Mouse (Mus musculus) ES-Bruce4 (cell line): ENCODE measurements around the gene Itgb8. TPM values are rescaled to one million over a fixed set of nuclear protein-coding genes. Genes with fewer than 3 reads are reported as not detected.

ENCODE experiments used
- H3K27ac ChIP-seq: 2 replicates; pipeline ENCODE4 v1.5.1; 2012; ENCODE audit warnings: low read length, inconsistent platforms; ENCODE audit not compliant: insufficient read depth
- H3K27me3 ChIP-seq: 2 replicates; pipeline ENCODE4 v1.6.1; 2012; ENCODE audit warnings: mild to moderate bottlenecking, low read length, inconsistent platforms; ENCODE audit not compliant: control insufficient read depth, poor library complexity, insufficient read depth, severe bottlenecking
- H3K36me3 ChIP-seq: 2 replicates; pipeline ENCODE4 v1.6.1; 2012; ENCODE audit warnings: inconsistent platforms, mild to moderate bottlenecking, low read length, moderate library complexity; ENCODE audit not compliant: control insufficient read depth, poor library complexity, insufficient read depth, severe bottlenecking
- H3K4me1 ChIP-seq: one replicate; pipeline ENCODE4 v1.8.1; 2011; ENCODE audit warnings: low read length; ENCODE audit not compliant: control insufficient read depth, insufficient read depth
- H3K4me3 ChIP-seq: 2 replicates; pipeline ENCODE4 v1.5.1; 2011; ENCODE audit warnings: low read depth, mild to moderate bottlenecking, low read length
- H3K9ac ChIP-seq: 2 replicates; pipeline ENCODE4 v1.6.1; 2012; ENCODE audit warnings: low read depth, mild to moderate bottlenecking, inconsistent platforms; ENCODE audit not compliant: poor library complexity, severe bottlenecking
- H3K9me3 ChIP-seq: replicated peaks from 2 replicates; pipeline ENCODE4 v1.6.1; 2012; ENCODE audit warnings: mild to moderate bottlenecking, low read length, inconsistent platforms; ENCODE audit not compliant: control insufficient read depth, poor library complexity, insufficient read depth, severe bottlenecking
- CTCF ChIP-seq: IDR thresholded peaks from one replicate; pipeline ENCODE4 v1.8.1; 2011; ENCODE audit warnings: low read depth, low read length
- EP300 ChIP-seq: IDR thresholded peaks from 2 replicates; pipeline ENCODE4 v1.6.1; 2011; ENCODE audit warnings: low read depth, low read length; ENCODE audit not compliant: insufficient read depth
- POLR2A ChIP-seq: IDR thresholded peaks from one replicate; pipeline ENCODE4 v1.8.1; 2011; ENCODE audit warnings: low read length; ENCODE audit not compliant: insufficient read depth
- polyA plus RNA-seq: library from polyadenylated mRNA; stranded (reverse); fragments of >200 nt; gene quantifications from 2 replicates; pipeline ENCODE4 v1.2.4, GENCODE M21; 2011; ENCODE audit warnings: low read depth; ENCODE audit not compliant: missing spikeins, insufficient read depth, insufficient read length

The Itgb8 gene
- polyA plus RNA-seq, 1 experiment: 1.2 TPM

GRCm38 (mm10) chr12:119150956-119151355 lies 87.6 kb downstream of the Itgb8 start:
- TF ChIP-seq CTCF (no peak), POLR2A (no peak), EP300 (no peak)
- H3K9ac ChIP-seq: no peak overlapping the region
- no peaks in the 10 kb centered on the region for H3K27me3 ChIP-seq
- H3K36me3 ChIP-seq: no peaks in the 10 kb centered on the region
- H3K9me3 ChIP-seq: no peaks in the 10 kb centered on the region
- no peak overlapping the region for H3K27ac ChIP-seq
- no peaks in the 10 kb centered on the region for H3K4me1 ChIP-seq
- H3K4me3 ChIP-seq: no peak overlapping the region

- Histone ChIP-seq H3K4me1 (no peaks in the 10 kb centered on the region), H3K27me3 (no peaks in the 10 kb centered on the region), H3K9ac (no peak overlapping the region), H3K36me3 (no peaks in the 10 kb centered on the region), H3K27ac (no peak overlapping the region), H3K4me3 (no peak overlapping the region), H3K9me3 (no peaks in the 10 kb centered on the region)
- TF ChIP-seq POLR2A (no peak), EP300 (no peak), CTCF (no peak)
Measured at GRCm38 (mm10) chr12:119147753-119148152, 90.8 kb downstream of the Itgb8 start.

- H3K4me3 ChIP-seq: no peak overlapping the region
- no peaks in the 10 kb centered on the region for H3K9me3 ChIP-seq
- no peaks in the 10 kb centered on the region for H3K27me3 ChIP-seq
- H3K9ac ChIP-seq: no peak overlapping the region
- no peaks in the 10 kb centered on the region for H3K36me3 ChIP-seq
- H3K27ac ChIP-seq: no peak overlapping the region
- TF ChIP-seq EP300 (no peak), CTCF (no peak), POLR2A (no peak)
- no peaks in the 10 kb centered on the region for H3K4me1 ChIP-seq
Measured at GRCm38 (mm10) chr12:119146031-119146430, 92.6 kb downstream of the Itgb8 start.

GRCm38 (mm10) chr12:119137946-119138345 lies 100.7 kb downstream of the Itgb8 start:
- no peak overlapping the region for H3K27ac ChIP-seq
- no peak overlapping the region for H3K9ac ChIP-seq
- H3K4me1 ChIP-seq: no peaks in the 10 kb centered on the region
- no peaks in the 10 kb centered on the region for H3K36me3 ChIP-seq
- TF ChIP-seq CTCF: no peak
- TF ChIP-seq POLR2A: no peak
- no peak for TF ChIP-seq EP300
- no peaks in the 10 kb centered on the region for H3K27me3 ChIP-seq
- H3K9me3 ChIP-seq: no peaks in the 10 kb centered on the region
- H3K4me3 ChIP-seq: no peak overlapping the region

- no peaks in the 10 kb centered on the region for H3K4me1 ChIP-seq
- TF ChIP-seq POLR2A (no peak), EP300 (no peak), CTCF (no peak)
- H3K27ac ChIP-seq: no peak overlapping the region
- H3K9me3 ChIP-seq: no peaks in the 10 kb centered on the region
- no peak overlapping the region for H3K9ac ChIP-seq
- no peaks in the 10 kb centered on the region for H3K36me3 ChIP-seq
- no peaks in the 10 kb centered on the region for H3K27me3 ChIP-seq
- no peak overlapping the region for H3K4me3 ChIP-seq
Measured at GRCm38 (mm10) chr12:119113522-119114135, 125.0 kb downstream of the Itgb8 start.

GRCm38 (mm10) chr12:119110091-119110490 lies 128.5 kb downstream of the Itgb8 start:
- Histone ChIP-seq H3K9me3 (no peaks in the 10 kb centered on the region), H3K27me3 (no peaks in the 10 kb centered on the region), H3K36me3 (no peaks in the 10 kb centered on the region), H3K4me3 (no peak overlapping the region), H3K27ac (no peak overlapping the region), H3K9ac (no peak overlapping the region), H3K4me1 (no peaks in the 10 kb centered on the region)
- no peak for TF ChIP-seq EP300

Other genes with a start within 250 kb of the Itgb8 start
- 0.67 and 0.81 TPM in 2 replicates for gene Macc1, start 75.5 kb upstream of the Itgb8 start, polyA plus RNA-seq